Mouse (Mus musculus) ES-E14 (cell line): ENCODE data around the gene Ube4b. TPM values are rescaled to one million over a fixed set of nuclear protein-coding genes. Genes with fewer than 3 reads are reported as not detected.
A peak's percentile ranks its signal among the peaks of the same experiment; 100 is the strongest.

Source experiments
- DNase-seq: peaks from one replicate; pipeline ENCODE4 v3.0.0-alpha.2; 2013; ENCODE audit warnings: low read depth, low spot score
- H3K27ac ChIP-seq: 2 replicates; pipeline ENCODE4 v1.5.1; 2012; ENCODE audit warnings: low read depth, mild to moderate bottlenecking, low read length, moderate library complexity, mixed read lengths; ENCODE audit not compliant: poor library complexity, insufficient read depth, severe bottlenecking
- H3K36me3 ChIP-seq: 2 replicates; pipeline ENCODE4 v1.6.1; 2012; ENCODE audit warnings: mild to moderate bottlenecking, low read length, moderate library complexity, mixed read lengths; ENCODE audit not compliant: control insufficient read depth, poor library complexity, insufficient read depth, severe bottlenecking
- H3K4me1 ChIP-seq, 2 experiments: fragments of 150-350 bp in 1 of 2; sonication (generic) in 1 of 2; 2 replicates each; pipeline ENCODE4 v1.6.1; 2012; ENCODE audit warnings: low read length in 2 of 2, mild to moderate bottlenecking in 1 of 2, mixed read lengths in 1 of 2; ENCODE audit not compliant: control insufficient read depth in 2 of 2, insufficient read depth in 2 of 2, poor library complexity in 1 of 2
- H3K4me3 ChIP-seq, 2 experiments: fragments of 150-350 bp in 1 of 2; sonication (generic) in 1 of 2; 2 replicates each; pipeline ENCODE4 v1.5.1; 2012; ENCODE audit warnings: low read length in 2 of 2, low read depth in 1 of 2, mild to moderate bottlenecking in 1 of 2, mixed read lengths in 1 of 2; ENCODE audit not compliant: insufficient read depth in 1 of 2, poor library complexity in 1 of 2, severe bottlenecking in 1 of 2
- H3K9ac ChIP-seq: 2 replicates; pipeline ENCODE4 v1.6.1; 2012; ENCODE audit warnings: low read depth, mild to moderate bottlenecking, low read length, mixed read lengths; ENCODE audit not compliant: poor library complexity, insufficient read depth, severe bottlenecking
- H3K9me3 ChIP-seq: fragments of 150-350 bp; sonication (generic); 2 replicates; pipeline ENCODE4 v1.6.1; 2012; ENCODE audit warnings: low read depth, mild to moderate bottlenecking, low read length; ENCODE audit not compliant: control insufficient read depth, insufficient read depth
- CHD2 ChIP-seq: IDR thresholded peaks from 2 replicates; pipeline ENCODE4 v1.6.1; 2014; ENCODE audit warnings: mild to moderate bottlenecking, low read depth, low read length, inconsistent platforms
- HCFC1 ChIP-seq: IDR thresholded peaks from 2 replicates; pipeline ENCODE4 v1.6.1; 2012; ENCODE audit warnings: low read length, inconsistent platforms, borderline replicate concordance; ENCODE audit not compliant: insufficient read depth
- MAFK ChIP-seq: IDR thresholded peaks from 2 replicates; pipeline ENCODE4 v1.6.1; 2014; ENCODE audit warnings: mild to moderate bottlenecking, low read depth, low read length, inconsistent platforms; ENCODE audit not compliant: insufficient read depth
- ZC3H11A ChIP-seq: IDR thresholded peaks from 2 replicates; pipeline ENCODE4 v1.6.1; 2012; ENCODE audit warnings: low read depth, mild to moderate bottlenecking, inconsistent platforms, low read length, borderline replicate concordance
- ZNF384 ChIP-seq: IDR thresholded peaks from 2 replicates; pipeline ENCODE4 v1.6.1; 2012; ENCODE audit warnings: low read depth, low read length, inconsistent platforms
- in situ Hi-C, 2 experiments: fragments of 600-800 bp; cut with MboI; formaldehyde crosslinking; loops; one replicate each; pipeline ENCODE4 v1.15.1; 2025; ENCODE audit warnings: low sequenced_read_pairs in 2 of 2, inconsistent platforms in 1 of 2; ENCODE audit not compliant: unreplicated experiment in 2 of 2
- total RNA-seq: library from RNA; depleted of rRNA; stranded (reverse); fragments of 300-350 nt; gene quantifications from 2 replicates; pipeline ENCODE4 v1.2.3, GENCODE M21; 2012

Ube4b gene
- total RNA-seq, 1 experiment: 72.4 TPM

DNA sequence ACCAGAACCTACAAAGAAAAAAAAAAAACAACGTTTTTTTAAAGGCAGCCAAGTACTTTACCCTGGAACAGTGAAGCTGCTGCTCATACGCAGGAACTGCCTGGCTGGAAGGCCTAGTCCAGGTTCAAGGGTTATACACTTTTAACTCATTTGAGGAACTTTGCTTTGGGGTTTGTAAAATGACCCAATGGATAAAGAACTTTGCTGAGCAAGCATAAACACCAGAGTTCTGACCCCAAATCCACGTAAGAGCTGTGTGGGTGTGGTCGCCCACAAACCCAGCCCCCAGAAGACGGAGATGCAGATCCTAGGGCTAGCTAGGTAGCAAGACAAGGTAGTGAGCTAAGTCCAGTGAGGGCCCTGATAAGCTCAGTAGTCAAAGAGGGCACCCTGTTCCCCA is 19.1 kb downstream of the Ube4b start:
- TF ChIP-seq CHD2 (no peak), HCFC1 (no peak), ZNF384 (no peak), MAFK (0 out of 2 replicates have a peak, but pooled peaks have one; percentile 63), ZC3H11A (no peak)
- no peaks in the 10 kb centered on the region for H3K9me3 ChIP-seq
- DNase-seq: no peak
- no peaks in the 10 kb centered on the region for H3K36me3 ChIP-seq
- H3K4me1 ChIP-seq: peaks cover 5 to 39% of the 10 kb centered on the region in 2 experiments
- no peak overlapping the region for H3K4me3 ChIP-seq
- in situ Hi-C loops: no loop called here
- H3K27ac ChIP-seq: no peak overlapping the region
- no peak overlapping the region for H3K9ac ChIP-seq

DNA sequence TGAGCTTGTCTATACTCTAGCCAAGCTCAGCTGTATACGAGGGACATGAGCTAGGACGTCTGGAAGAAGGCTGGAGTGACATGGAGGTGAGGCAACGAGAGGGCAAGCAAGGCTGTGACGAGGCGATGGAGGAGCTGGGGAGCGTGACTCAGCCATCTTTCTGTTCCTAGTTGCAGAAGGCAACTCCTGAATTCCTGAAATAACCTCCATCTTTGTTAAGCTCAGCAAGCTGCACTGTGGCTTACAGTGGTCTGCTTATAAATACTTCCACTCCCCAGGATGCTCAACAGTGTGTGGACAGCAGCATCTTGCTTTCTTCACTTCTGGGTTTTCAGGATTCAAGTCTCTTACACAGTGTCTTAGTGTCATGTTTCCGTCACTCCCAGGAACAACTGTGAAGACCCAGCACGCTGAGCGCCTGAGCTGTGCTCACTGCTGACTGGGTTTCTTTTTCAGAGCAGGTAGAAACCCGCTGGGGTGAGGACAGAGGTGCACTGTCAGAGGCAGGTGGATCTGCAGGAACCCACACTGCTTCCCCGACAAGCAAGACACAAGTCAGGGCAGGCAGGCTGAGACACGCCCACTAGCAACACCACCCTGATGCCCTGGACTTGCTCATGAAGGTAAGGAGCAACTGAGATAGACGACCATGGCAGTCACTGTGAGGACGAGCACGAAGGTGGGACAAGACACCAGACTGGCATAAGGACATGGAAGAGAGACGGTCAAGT is 20.7 kb downstream of the Ube4b start:
- Histone ChIP-seq H3K9ac (no peak overlapping the region), H3K36me3 (no peaks in the 10 kb centered on the region), H3K4me1 (peaks cover 7 to 41% of the 10 kb centered on the region in 2 experiments), H3K4me3 (no peak overlapping the region), H3K27ac (peak overlapping the region; percentile 1; the same call in 1 of the 2 replicates), H3K9me3 (no peaks in the 10 kb centered on the region)
- DNase-seq: no peak
- no peak for TF ChIP-seq ZC3H11A
- TF ChIP-seq MAFK: peak; percentile 67
- TF ChIP-seq CHD2: no peak
- in situ Hi-C loops: no loop called here

DNA sequence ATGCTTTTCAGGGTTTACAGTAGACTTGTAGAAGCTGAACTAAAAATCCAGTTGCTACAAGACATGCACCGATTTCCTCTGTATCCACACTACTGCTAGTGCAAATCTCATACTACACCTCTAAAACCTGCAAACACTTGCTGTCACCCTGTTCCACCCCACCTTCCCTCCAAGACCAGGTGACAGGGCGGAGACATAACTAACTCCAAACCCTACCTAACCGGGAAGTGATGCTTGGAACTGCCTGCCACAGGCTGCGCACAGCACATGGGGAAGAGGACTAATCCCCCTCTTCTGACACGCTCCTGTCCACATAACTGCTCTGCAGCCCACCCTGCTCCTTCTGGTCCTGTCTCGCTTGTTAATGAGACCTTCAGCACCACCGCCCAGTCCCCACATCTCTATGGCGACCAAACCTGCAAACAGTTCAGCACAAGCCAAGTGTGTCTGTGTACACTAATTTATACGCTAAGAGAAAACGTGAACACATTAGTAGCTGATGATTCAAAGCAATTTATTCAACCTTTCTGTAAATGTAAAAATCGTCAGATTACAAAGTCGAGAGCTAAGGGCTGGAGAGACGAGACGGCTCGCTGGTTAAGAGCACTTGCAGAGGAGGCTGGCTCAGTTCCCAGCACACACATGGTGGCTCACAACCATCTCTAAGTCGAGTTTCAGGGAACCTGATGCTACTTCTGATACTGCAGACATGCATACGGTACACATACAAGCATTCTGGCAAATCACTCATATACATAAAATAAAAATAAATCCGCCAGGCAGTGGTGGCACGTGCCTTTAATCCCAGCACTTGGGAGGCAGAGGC is 21.7 kb downstream of the Ube4b start:
- Histone ChIP-seq H3K36me3 (no peaks in the 10 kb centered on the region), H3K9me3 (no peaks in the 10 kb centered on the region), H3K9ac (no peak overlapping the region), H3K4me3 (no peak overlapping the region), H3K27ac (no peak overlapping the region), H3K4me1 (peaks cover 9 to 40% of the 10 kb centered on the region in 2 experiments)
- no peak for DNase-seq
- no peak for TF ChIP-seq HCFC1
- no peak for TF ChIP-seq MAFK
- no peak for TF ChIP-seq ZNF384
- TF ChIP-seq ZC3H11A: no peak
- TF ChIP-seq CHD2: no peak
- in situ Hi-C loops: no loop called here

DNA sequence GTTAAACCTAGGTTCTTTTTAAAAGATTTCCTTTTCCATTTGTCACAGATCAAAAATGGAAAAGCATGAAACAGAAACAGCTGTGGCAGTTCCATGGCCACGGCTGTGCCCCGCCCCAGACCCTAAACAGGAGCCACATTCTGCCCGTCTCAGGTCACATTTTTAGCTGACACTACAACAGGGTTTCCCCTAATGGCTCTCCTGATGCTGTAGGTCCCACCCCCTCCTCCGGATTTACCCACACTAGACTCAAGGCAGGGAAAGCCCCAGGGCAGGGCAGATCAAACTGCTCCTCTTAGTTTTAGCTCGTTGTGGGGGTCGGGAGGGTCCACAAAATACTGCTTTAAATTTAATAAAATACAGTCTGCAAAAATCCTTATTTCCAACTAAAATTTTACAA is 23.5 kb downstream of the Ube4b start:
- Histone ChIP-seq H3K9me3 (no peaks in the 10 kb centered on the region), H3K4me3 (no peak overlapping the region), H3K4me1 (peaks cover 8 to 32% of the 10 kb centered on the region in 2 experiments), H3K27ac (no peak overlapping the region), H3K36me3 (peaks cover 4% of the 10 kb centered on the region; the same call in 1 of the 2 replicates), H3K9ac (no peak overlapping the region)
- in situ Hi-C loops: no loop called here
- no peak for DNase-seq
- TF ChIP-seq HCFC1: no peak
- TF ChIP-seq MAFK: no peak
- no peak for TF ChIP-seq ZC3H11A
- TF ChIP-seq ZNF384: no peak
- no peak for TF ChIP-seq CHD2
